Mouse (Mus musculus): Measurements from ENCODE around the gene Crhr2.

- TF ChIP-seq CTCF (IDR thresholded peaks at IDR 0.05; ENCODE audit: insufficient read depth, low read depth, low read length) = no peak
- no peak for TF ChIP-seq POLR2A (IDR thresholded peaks at IDR 0.05; ENCODE audit: insufficient read depth, low read depth, low read length)
Measured at GRCm38 (mm10) chr6:55152226-55152625, 19.4 kb upstream of the Crhr2 start.

Data from olfactory bulb, adult 2 months (tissue).